Mouse (Mus musculus): ENCODE results near the gene 4933427D14Rik. TPM values are rescaled to one million over a fixed set of nuclear protein-coding genes. Genes with fewer than 3 reads are reported as not detected.

Gene 4933427D14Rik
- polyA plus RNA-seq, 1 experiment from 2014 or later = 26.3 TPM

GRCm38 (mm10) chr11:72120354-72120753 is 86.9 kb downstream of the 4933427D14Rik start:
- Histone ChIP-seq H3K27ac (no peak overlapping the region), H3K36me3 (no peaks in the 10 kb centered on the region), H3K9ac (no peak overlapping the region), H3K4me2 (no peak overlapping the region), H3K27me3 (0 out of 2 replicates have a peak, but pooled peaks cover 3% of the 10 kb centered on the region), H3K4me1 (replicated peaks) (no peaks in the 10 kb centered on the region), H3K4me3 (no peak overlapping the region), H3K9me3 (no peaks in the 10 kb centered on the region)
- WGBS = 90% methylated on average over 6 of the region's 6 CpGs
- ATAC-seq (ENCODE audit: low FRiP score) = no peak

- WGBS = 84% methylated on average over 3 of the region's 3 CpGs
- Histone ChIP-seq H3K4me2 (no peak overlapping the region), H3K36me3 (no peaks in the 10 kb centered on the region), H3K4me3 (no peak overlapping the region), H3K9ac (no peak overlapping the region), H3K4me1 (replicated peaks) (no peaks in the 10 kb centered on the region), H3K9me3 (no peaks in the 10 kb centered on the region), H3K27ac (no peak overlapping the region), H3K27me3 (no peaks in the 10 kb centered on the region)
- ATAC-seq (ENCODE audit: low FRiP score) = no peak
These were observed 88.6 kb downstream of the 4933427D14Rik start for GRCm38 (mm10) chr11:72118630-72119029.

GRCm38 (mm10) chr11:72113296-72113695 is 94.0 kb downstream of the 4933427D14Rik start:
- H3K9ac ChIP-seq = no peak overlapping the region
- H3K4me1 ChIP-seq (replicated peaks) = no peaks in the 10 kb centered on the region
- no peaks in the 10 kb centered on the region for H3K27me3 ChIP-seq
- no peak for ATAC-seq (ENCODE audit: low FRiP score)
- no peak overlapping the region for H3K4me2 ChIP-seq
- H3K36me3 ChIP-seq = no peaks in the 10 kb centered on the region
- WGBS = 66% methylated on average over 4 of the region's 4 CpGs
- no peak overlapping the region for H3K27ac ChIP-seq
- no peaks in the 10 kb centered on the region for H3K9me3 ChIP-seq
- no peak overlapping the region for H3K4me3 ChIP-seq

GRCm38 (mm10) chr11:72110726-72111125 is 96.5 kb downstream of the 4933427D14Rik start:
- H3K4me1 ChIP-seq (replicated peaks) = no peaks in the 10 kb centered on the region
- no peak overlapping the region for H3K4me2 ChIP-seq
- WGBS = 53% methylated on average over 3 of the region's 3 CpGs
- no peak overlapping the region for H3K27ac ChIP-seq
- H3K27me3 ChIP-seq = no peaks in the 10 kb centered on the region
- H3K4me3 ChIP-seq = no peak overlapping the region
- H3K36me3 ChIP-seq = no peaks in the 10 kb centered on the region
- ATAC-seq (ENCODE audit: low FRiP score) = no peak
- H3K9me3 ChIP-seq = no peaks in the 10 kb centered on the region
- no peak overlapping the region for H3K9ac ChIP-seq

- Histone ChIP-seq H3K9me3 (no peaks in the 10 kb centered on the region), H3K4me2 (no peak overlapping the region), H3K4me3 (no peak overlapping the region), H3K27ac (peak overlapping the region; percentile 69), H3K27me3 (no peaks in the 10 kb centered on the region), H3K36me3 (no peaks in the 10 kb centered on the region), H3K9ac (0 out of 2 replicates have a peak overlapping the region, but pooled peaks have one; percentile 19), H3K4me1 (replicated peaks) (peaks cover 7% of the 10 kb centered on the region; the same call in 1 of the 2 replicates)
- WGBS = 69% methylated on average over 8 of the region's 8 CpGs
- no peak for ATAC-seq (ENCODE audit: low FRiP score)
These were observed 103.0 kb downstream of the 4933427D14Rik start for GRCm38 (mm10) chr11:72104223-72104622.

Other genes with a start within 250 kb of the 4933427D14Rik start
- gene Aipl1, start 169.9 kb downstream of the 4933427D14Rik start, polyA plus RNA-seq (2015; fragmentation: Nextera tagmentation; extraction: Ambion mirVana) = 0.31 and 0.39 TPM in 2 replicates
- 43.2 and 43.6 TPM in 2 replicates for gene Pimreg, start 165.4 kb downstream of the 4933427D14Rik start, polyA plus RNA-seq (2015; fragmentation: Nextera tagmentation; extraction: Ambion mirVana)
- 1.9 and 2.0 TPM in 2 replicates for gene Pitpnm3, start 71.7 kb downstream of the 4933427D14Rik start, polyA plus RNA-seq (2015; fragmentation: Nextera tagmentation; extraction: Ambion mirVana)
- 1.3 and 1.5 TPM in 2 replicates for gene Gm43951, start 619 bp downstream of the 4933427D14Rik start, polyA plus RNA-seq (2015; fragmentation: Nextera tagmentation; extraction: Ambion mirVana)
- 160 and 166 TPM in 2 replicates for gene Txndc17, start 88 bp upstream of the 4933427D14Rik start, polyA plus RNA-seq (2015; fragmentation: Nextera tagmentation; extraction: Ambion mirVana)
- 62.5 and 67.2 TPM in 2 replicates for gene Med31, start 8.1 kb upstream of the 4933427D14Rik start, polyA plus RNA-seq (2015; fragmentation: Nextera tagmentation; extraction: Ambion mirVana)
- 1.4 and 1.5 TPM in 2 replicates for gene Slc13a5, start 59.8 kb upstream of the 4933427D14Rik start, polyA plus RNA-seq (2015; fragmentation: Nextera tagmentation; extraction: Ambion mirVana)
- gene Xaf1, start 94.2 kb upstream of the 4933427D14Rik start, polyA plus RNA-seq (2015; fragmentation: Nextera tagmentation; extraction: Ambion mirVana) = 1.8 and 2.0 TPM in 2 replicates
- not detected in 2 replicates for gene Fbxo39, start 107.0 kb upstream of the 4933427D14Rik start, polyA plus RNA-seq (2015; fragmentation: Nextera tagmentation; extraction: Ambion mirVana)
- gene Tekt1, start 155.0 kb upstream of the 4933427D14Rik start, polyA plus RNA-seq (2015; fragmentation: Nextera tagmentation; extraction: Ambion mirVana) = 7.5 and 9.3 TPM in 2 replicates
- 6.2 and 6.4 TPM in 2 replicates for gene Smtnl2, start 204.3 kb upstream of the 4933427D14Rik start, polyA plus RNA-seq (2015; fragmentation: Nextera tagmentation; extraction: Ambion mirVana)
- gene Ggt6, start 228.1 kb upstream of the 4933427D14Rik start, polyA plus RNA-seq (2015; fragmentation: Nextera tagmentation; extraction: Ambion mirVana) = not detected in 2 replicates
- 74.5 and 79.9 TPM in 2 replicates for gene Mybbp1a, start 233.9 kb upstream of the 4933427D14Rik start, polyA plus RNA-seq (2015; fragmentation: Nextera tagmentation; extraction: Ambion mirVana)